Mouse (Mus musculus) T-cell, adult 2 months (primary cell): ENCODE results near the gene Spata2l.
A peak's percentile ranks its signal among the peaks of the same experiment; 100 is the strongest.
"Not testable (repeated sequence)": the region's sequence is repeated elsewhere in the genome, so short reads cannot be mapped to it uniquely, and the experiment has no call there.

Experiments used
- DNase-seq: peaks from one replicate; pipeline ENCODE4 v3.0.0; 2022; ENCODE audit warnings: low spot score

Spata2l gene

DNA sequence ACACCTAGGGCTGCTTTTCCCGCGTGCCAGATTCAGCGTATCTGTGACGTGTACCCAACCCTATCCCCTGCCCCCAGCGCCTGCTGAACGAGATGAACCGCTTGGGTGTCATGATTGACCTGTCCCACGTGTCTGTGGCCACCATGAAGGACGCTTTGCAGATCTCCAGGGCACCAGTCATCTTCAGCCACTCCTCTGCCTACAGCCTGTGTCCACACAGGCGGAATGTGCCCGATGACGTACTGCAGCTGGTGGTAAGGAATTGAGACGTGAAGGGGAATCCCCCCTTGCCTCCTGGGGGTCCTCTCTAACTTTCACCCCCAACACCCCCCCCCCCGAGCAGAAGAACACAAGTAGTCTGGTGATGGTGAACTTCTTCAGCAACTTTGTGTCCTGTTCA, 36.2 kb downstream of the Spata2l start:
- no peak for DNase-seq

DNA sequence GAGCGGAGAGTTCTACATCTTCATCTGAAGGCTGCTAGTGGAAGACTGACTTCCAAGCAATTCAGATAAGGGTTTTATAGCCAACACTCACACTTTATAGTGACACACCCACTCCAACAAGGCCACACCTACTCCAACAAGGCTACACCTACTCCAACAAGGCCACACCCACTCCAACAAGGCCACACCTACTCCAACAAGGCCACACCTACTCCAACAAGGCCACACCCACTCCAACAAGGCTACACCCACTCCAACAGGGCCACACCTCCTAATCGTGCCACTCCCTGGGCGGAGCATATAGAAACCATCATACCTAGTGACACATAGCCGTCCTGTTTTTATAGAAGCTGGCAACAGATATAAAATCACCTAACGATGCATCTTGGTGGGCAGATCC, 39.0 kb downstream of the Spata2l start:
- not testable (repeated sequence) for DNase-seq

DNA sequence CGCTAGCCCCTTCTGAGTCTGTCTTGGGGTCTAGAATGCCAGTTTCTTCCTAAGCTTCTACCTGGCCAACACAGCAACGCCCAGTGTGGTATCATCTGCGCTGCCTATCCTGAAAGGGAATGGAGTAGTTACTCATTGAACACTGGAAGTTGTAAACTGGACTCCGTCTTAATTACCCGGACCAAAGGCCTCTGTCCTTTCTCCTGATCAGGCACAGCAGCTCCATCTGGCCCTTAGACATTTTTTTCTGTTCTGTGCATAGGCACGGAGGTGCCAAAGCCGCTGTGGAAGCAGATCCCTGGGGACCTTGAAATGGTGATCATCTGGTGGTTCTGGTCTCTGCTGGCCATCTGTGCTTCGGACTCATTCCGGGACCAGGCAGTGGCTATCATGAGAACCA, 42.3 kb downstream of the Spata2l start:
- DNase-seq: no peak

DNA sequence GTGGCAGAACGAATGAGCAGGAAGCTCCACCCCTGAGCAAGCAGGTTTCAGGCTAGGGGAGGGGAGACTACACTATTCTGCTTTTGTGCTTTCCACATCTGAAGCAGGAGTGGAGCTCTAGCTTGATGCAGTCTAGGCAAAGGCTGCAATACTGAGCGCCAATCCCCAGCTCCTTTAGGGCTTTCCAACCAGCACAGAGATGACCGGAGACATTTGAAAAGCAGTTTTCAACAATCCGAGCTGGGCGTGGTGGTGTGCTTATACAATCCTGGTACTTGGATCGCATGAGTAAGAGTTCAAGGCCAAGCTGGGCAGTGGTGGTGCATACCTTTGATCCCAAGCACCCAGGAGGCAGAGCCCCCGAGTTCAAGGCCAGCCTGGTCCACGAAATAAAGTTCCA, 44.1 kb downstream of the Spata2l start:
- DNase-seq: no peak

DNA sequence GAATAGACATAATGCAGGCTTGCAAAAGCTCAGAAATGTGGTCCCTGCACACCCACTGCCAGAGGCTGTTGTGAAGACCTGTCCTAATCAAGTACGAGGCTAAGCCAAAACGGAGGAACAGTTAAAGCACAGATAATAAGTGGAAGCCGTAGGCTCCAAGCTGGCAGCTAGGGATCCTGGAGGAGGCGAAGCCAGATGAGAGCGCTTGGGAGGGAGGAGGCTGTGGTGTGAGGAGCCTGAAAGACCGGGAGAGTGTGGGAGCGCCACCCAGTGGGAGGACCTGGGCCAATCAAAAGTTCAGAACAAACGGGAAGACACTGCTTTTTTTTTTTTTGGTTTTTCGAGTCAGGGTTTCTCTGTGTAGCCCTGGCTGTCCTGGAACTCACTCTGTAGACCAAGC, 45.4 kb downstream of the Spata2l start:
- DNase-seq: peak; percentile 30

DNA sequence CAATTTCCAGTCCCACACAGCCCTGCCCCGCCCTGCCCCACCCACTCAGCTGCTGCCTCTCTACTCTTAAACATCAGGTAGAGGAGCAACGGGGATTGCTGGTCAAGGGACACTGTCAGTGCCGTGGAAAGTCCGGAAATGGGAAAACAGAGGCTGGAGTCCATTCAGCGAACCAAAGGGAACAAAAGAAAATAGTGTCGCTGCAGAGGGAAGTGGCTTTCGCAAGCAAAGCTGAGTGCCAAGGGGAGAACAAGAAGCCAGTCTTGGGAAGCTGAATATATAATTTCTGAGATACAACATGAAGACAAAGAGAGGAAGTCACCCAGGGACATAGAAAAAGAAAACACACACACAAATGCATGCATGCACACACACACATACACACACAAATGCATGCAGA, 47.2 kb downstream of the Spata2l start:
- DNase-seq: no peak

DNA sequence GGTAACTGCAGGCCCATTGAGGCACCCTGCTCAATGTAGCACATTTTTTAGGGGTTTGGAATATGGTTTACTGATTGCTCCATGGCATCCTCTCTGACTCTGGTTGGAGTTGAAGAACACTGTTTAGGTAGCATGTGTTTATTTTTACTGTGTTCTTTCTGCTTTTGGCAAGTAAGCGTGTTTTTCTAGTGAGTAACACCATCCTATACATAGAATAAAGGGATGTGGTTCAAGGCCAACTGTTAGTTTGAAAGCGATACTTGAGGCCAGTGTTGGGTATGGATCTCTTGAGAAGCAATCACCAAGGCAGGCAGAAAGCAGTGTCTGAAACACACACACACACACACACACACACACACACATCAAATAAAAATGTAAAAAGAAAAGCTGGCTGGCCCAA, 48.0 kb downstream of the Spata2l start:
- no peak for DNase-seq

DNA sequence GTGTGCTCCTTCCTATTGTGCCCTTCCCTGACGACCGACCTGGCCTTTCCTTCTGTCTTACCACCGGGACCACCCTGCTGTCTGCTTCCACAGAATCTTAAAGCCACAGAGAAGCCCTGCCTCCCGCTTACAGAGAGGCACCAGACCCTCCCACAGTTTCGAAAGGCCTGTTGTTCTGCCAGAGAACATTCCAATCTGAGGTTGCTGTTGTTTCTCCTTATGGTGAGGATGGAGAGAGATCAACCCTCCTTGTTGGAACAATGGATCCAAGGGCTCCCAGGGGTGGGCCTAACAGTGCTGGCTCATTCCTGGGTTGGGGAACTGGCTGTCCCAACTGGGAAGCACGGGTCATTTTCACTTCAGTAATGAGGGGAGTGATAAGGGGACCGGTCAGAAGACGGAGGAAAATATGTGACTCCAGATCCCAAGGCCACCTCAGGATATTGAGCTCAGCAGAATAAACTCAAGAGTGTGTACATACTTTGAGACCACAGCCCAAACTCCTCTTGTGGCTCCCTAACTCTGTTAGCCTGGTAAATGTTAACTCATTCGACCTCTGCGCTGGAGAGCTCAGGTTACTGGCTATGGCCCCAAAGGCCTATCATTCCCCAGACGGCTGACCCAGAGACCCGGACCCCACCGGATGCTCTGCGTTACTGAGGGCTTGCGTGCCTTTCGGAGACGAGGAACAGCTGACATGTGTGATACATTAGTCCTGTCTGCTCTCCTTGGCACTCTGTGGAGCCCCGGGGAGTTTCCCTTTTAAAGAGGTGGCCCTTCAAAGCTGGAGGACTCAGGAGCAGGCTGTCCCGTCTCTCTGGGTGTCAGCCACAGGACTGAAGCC, 50.2 kb downstream of the Spata2l start, which contains the start of gene Dpep1:
Gene Dpep1, plus strand, starts transcription at position 677 of the 844 bp plus-strand sequence.
- no peak for DNase-seq

DNA sequence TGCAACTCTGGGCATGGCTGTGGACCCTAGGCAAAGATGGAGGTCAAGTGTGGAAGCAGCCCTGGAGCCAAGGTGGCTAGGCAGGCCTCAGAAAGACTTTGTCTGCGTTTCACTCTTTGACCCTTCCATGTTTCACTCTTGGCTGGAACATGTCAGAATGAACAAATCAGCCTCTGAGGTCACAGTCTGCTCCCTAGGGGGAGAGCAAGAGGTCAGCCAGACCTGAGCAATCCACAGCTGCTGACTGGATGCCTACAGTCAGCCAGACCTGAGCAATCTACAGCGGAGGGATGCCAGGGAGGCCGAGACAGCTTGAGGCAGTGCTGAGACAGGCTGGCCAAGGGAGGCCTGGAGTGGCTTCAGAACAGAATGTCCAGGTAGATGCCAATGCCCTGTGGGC, 54.6 kb downstream of the Spata2l start:
- no peak for DNase-seq
